Mouse (Mus musculus): ENCODE measurements around the gene Isca2. TPM values are rescaled to one million over a fixed set of nuclear protein-coding genes. Genes with fewer than 3 reads are reported as not detected.

Isca2 gene
- polyA plus RNA-seq, 1 experiment from 2014 or later, result 123 TPM

DNA sequence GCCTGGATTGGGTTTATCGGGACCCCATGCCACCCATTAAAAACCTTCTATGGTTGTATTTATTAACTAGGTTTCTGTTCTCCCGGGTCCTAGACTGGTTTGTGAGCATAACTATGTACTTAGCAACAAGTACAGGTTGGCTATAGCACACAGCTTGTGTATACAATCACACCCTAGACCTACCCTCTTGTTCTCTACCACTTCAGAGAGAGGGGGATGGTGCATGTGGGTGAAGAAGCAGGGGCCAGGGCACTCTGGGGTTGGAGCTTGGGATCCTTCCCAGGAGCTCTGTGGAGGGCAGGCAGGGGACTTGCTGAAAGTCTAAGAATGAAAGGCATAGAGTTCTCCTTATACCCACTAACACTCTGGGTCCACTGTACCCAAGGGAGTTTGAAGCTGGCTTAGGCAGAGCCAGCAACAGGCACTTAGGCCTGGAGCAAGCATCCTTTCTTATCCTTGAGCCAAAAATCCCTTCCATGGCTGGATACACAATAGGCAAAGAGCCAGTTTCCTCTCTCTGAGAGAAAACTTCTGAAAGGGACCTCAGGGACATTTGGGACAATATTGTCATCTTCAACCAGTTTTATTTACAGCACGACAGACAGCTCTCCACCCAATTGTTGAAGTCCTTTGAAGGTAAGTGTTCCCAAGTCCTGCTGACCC lies 41.7 kb downstream of the Isca2 start:
- Histone ChIP-seq H3K27me3 (replicated peaks; ENCODE audit: control insufficient read depth, insufficient read depth, low read length) (no peaks in the 10 kb centered on the region), H3K9ac (ENCODE audit: low read depth, low read length) (no peak overlapping the region), H3K4me2 (ENCODE audit: low read depth, low read length) (no peak overlapping the region), H3K4me1 (ENCODE audit: control insufficient read depth, insufficient read depth, low read length) (no peaks in the 10 kb centered on the region), H3K9me3 (ENCODE audit: control insufficient read depth, low read length) (no peaks in the 10 kb centered on the region), H3K27ac (replicated peaks; ENCODE audit: low read depth, low read length) (no peak overlapping the region), H3K4me3 (ENCODE audit: low read depth, low read length) (no peak overlapping the region), H3K36me3 (ENCODE audit: control insufficient read depth, insufficient read depth, low read length) (no peaks in the 10 kb centered on the region)
- no peak for ATAC-seq (ENCODE audit: low read depth)
- no peak for DNase-seq (ENCODE audit: low spot score)
- WGBS, result 85% methylated on average over 3 of the region's 3 CpGs

DNA sequence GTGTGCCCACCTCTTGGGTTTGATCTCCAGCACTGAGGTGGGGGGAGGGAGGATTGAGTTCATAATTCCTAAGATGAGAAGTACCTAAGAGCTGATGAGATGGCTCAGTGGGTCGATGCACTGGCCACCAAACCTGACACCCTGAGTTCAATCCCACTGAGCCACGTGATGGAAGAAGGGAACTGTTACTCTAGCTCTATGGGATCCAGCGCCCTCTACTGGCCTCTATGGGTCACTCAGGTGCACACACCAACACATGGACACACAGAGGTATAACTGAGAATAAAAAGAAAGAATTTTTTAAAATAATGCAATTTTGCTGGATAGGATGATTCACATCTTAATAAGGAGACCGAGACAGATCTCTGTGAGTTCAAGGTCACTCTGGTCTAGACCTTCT lies 45.4 kb downstream of the Isca2 start:
- Histone ChIP-seq H3K9ac (ENCODE audit: low read depth, low read length) (no peak overlapping the region), H3K27ac (replicated peaks; ENCODE audit: low read depth, low read length) (no peak overlapping the region), H3K4me1 (ENCODE audit: control insufficient read depth, insufficient read depth, low read length) (no peaks in the 10 kb centered on the region; the same call in 1 of the 2 replicates), H3K4me3 (ENCODE audit: low read depth, low read length) (no peak overlapping the region), H3K9me3 (ENCODE audit: control insufficient read depth, low read length) (no peaks in the 10 kb centered on the region), H3K36me3 (ENCODE audit: control insufficient read depth, insufficient read depth, low read length) (no peaks in the 10 kb centered on the region), H3K4me2 (ENCODE audit: low read depth, low read length) (no peak overlapping the region), H3K27me3 (replicated peaks; ENCODE audit: control insufficient read depth, insufficient read depth, low read length) (no peaks in the 10 kb centered on the region)
- DNase-seq (ENCODE audit: low spot score) (no peak), ATAC-seq (ENCODE audit: low read depth) (no peak)
- 66% methylated on average over 4 of the region's 4 CpGs for WGBS

DNA sequence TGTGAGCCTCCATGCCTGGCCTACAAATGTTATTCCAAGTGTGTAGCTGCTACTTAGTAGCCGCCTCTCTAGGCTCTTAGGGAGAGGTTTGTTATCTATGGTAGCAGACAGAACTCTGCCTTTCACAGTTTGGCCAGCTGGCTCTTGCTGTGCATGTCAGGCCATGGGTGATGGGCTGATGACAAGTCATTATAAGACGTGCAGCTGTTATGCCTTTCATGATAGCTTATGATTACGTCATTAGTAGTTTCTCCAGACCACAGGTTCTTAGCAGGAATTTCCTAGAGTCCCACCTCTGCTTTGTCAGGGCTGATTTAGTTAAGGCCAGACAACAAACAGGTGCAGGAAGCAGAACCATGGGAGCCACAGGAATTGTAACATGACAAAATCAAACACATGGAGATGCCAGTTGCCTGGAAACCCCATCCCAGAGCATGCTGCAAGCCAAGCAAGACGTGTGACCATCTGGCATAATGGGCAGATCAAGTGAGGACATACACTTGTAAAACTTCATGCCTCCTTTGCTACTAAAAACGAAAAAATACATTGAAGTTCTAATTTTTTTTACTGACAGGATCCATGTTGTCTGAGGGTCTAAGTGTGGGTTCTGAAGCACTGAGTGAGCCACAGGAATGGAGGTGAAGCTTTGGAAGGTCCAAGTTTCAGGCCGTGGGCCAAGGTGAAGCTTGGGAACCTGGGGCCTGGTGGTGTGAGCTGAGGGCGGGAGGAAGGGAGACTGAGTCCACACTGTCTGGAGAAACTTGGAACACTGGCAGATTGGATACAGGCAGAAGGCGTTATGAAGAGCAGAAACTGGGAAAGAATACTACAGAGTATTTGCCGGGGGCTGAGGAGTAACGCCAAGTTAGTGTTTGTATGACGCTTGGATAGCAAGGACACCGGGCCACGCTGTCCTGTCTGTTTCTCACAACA lies 46.5 kb downstream of the Isca2 start:
- H3K4me3 ChIP-seq (ENCODE audit: low read depth, low read length), result no peak overlapping the region
- ATAC-seq (ENCODE audit: low read depth) (peak; percentile 66; the same call in 1 of the 2 replicates), DNase-seq (ENCODE audit: low spot score) (peak; percentile 69)
- H3K27me3 ChIP-seq (replicated peaks; ENCODE audit: control insufficient read depth, insufficient read depth, low read length), result no peaks in the 10 kb centered on the region
- no peaks in the 10 kb centered on the region for H3K9me3 ChIP-seq (ENCODE audit: control insufficient read depth, low read length)
- H3K27ac ChIP-seq (replicated peaks; ENCODE audit: low read depth, low read length), result no peak overlapping the region
- H3K4me1 ChIP-seq (ENCODE audit: control insufficient read depth, insufficient read depth, low read length), result peaks cover 2% of the 10 kb centered on the region
- H3K36me3 ChIP-seq (ENCODE audit: control insufficient read depth, insufficient read depth, low read length), result no peaks in the 10 kb centered on the region
- no peak overlapping the region for H3K4me2 ChIP-seq (ENCODE audit: low read depth, low read length)
- H3K9ac ChIP-seq (ENCODE audit: low read depth, low read length), result no peak overlapping the region
- 78% methylated on average over 13 of the region's 13 CpGs for WGBS

DNA sequence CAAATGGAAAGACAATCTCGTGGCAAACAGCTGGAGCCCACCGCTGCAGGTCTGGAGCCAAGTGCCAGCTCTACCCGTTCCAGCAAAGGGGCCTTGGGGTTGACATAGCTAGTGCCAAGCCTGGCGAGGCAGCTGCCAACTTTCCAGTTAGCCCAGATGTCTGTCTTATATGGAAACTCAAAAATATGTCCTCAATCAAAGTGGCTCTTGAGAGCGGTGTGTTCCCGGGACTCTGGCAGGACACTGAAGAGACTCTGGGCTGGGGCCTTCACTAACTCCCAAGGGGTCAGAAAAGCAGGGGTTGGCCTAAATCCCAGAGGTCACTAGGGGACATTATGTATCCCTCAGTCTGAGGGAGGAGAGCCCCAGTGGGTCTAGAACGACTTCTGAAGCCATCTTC lies 50.5 kb downstream of the Isca2 start:
- Histone ChIP-seq H3K9me3 (ENCODE audit: control insufficient read depth, low read length) (no peaks in the 10 kb centered on the region), H3K27ac (replicated peaks; ENCODE audit: low read depth, low read length) (peak overlapping the region; percentile 1; the same call in 1 of the 2 replicates), H3K4me3 (ENCODE audit: low read depth, low read length) (no peak overlapping the region), H3K36me3 (ENCODE audit: control insufficient read depth, insufficient read depth, low read length) (no peaks in the 10 kb centered on the region), H3K4me2 (ENCODE audit: low read depth, low read length) (no peak overlapping the region), H3K4me1 (ENCODE audit: control insufficient read depth, insufficient read depth, low read length) (peaks cover 9% of the 10 kb centered on the region), H3K27me3 (replicated peaks; ENCODE audit: control insufficient read depth, insufficient read depth, low read length) (no peaks in the 10 kb centered on the region), H3K9ac (ENCODE audit: low read depth, low read length) (no peak overlapping the region)
- peak; percentile 61 for DNase-seq (ENCODE audit: low spot score)
- 73% methylated on average over 7 of the region's 7 CpGs for WGBS
- ATAC-seq (ENCODE audit: low read depth), result no peak

DNA sequence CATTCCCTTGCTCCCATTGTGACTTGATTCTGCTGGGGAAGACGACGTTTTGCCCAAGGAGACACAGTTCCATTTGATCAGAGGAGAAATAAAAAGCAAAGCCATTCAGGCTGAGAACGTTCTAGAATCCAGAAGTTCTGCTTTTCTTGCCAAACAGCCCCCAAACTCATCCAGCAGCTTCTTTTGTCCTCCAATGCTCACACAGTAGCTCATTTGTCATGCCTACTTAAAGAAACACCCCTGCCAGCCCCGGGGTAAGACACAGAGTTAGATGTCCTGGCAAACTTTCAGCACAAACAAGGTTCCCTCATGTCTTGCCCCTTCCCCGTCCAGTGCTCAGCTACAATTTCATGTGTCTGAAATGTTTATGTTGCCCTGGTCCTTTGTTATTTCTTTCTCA lies 51.2 kb downstream of the Isca2 start:
- H3K9me3 ChIP-seq (ENCODE audit: control insufficient read depth, low read length), result no peaks in the 10 kb centered on the region
- H3K4me1 ChIP-seq (ENCODE audit: control insufficient read depth, insufficient read depth, low read length), result peaks cover 9% of the 10 kb centered on the region
- H3K27ac ChIP-seq (replicated peaks; ENCODE audit: low read depth, low read length), result peak overlapping the region; percentile 1; the same call in 1 of the 2 replicates
- no peak overlapping the region for H3K4me3 ChIP-seq (ENCODE audit: low read depth, low read length)
- no peaks in the 10 kb centered on the region for H3K27me3 ChIP-seq (replicated peaks; ENCODE audit: control insufficient read depth, insufficient read depth, low read length)
- DNase-seq (ENCODE audit: low spot score), result peak; percentile 75
- no peak overlapping the region for H3K9ac ChIP-seq (ENCODE audit: low read depth, low read length)
- no peaks in the 10 kb centered on the region for H3K36me3 ChIP-seq (ENCODE audit: control insufficient read depth, insufficient read depth, low read length)
- 44% methylated on average over 5 of the region's 5 CpGs for WGBS
- ATAC-seq (ENCODE audit: low read depth), result peak; percentile 53
- H3K4me2 ChIP-seq (ENCODE audit: low read depth, low read length), result no peak overlapping the region

Other genes starting within 250 kb of the Isca2 start
- 0.10 and 0.43 TPM in 2 replicates for gene Vsx2, start 203.5 kb upstream of the Isca2 start, polyA plus RNA-seq (2014; fragmentation: Nextera tagmentation; extraction: Ambion mirVana)
- gene Abcd4, start 155.8 kb upstream of the Isca2 start, polyA plus RNA-seq (2014; fragmentation: Nextera tagmentation; extraction: Ambion mirVana), result 6.9 and 10.2 TPM in 2 replicates
- not detected in 2 replicates for gene Vrtn, start 132.2 kb upstream of the Isca2 start, polyA plus RNA-seq (2014; fragmentation: Nextera tagmentation; extraction: Ambion mirVana)
- 0.07 and 0.18 TPM in 2 replicates for gene Syndig1l, start 74.4 kb upstream of the Isca2 start, polyA plus RNA-seq (2014; fragmentation: Nextera tagmentation; extraction: Ambion mirVana)
- 63.8 and 65.7 TPM in 2 replicates for gene Npc2, start 99 bp upstream of the Isca2 start, polyA plus RNA-seq (2014; fragmentation: Nextera tagmentation; extraction: Ambion mirVana)
- gene Ltbp2, start 103.3 kb downstream of the Isca2 start, polyA plus RNA-seq (2014; fragmentation: Nextera tagmentation; extraction: Ambion mirVana), result 9.2 and 11.2 TPM in 2 replicates
- 126 and 129 TPM in 2 replicates for gene Fcf1, start 197.6 kb downstream of the Isca2 start, polyA plus RNA-seq (2014; fragmentation: Nextera tagmentation; extraction: Ambion mirVana)
- gene Arel1, start 197.6 kb downstream of the Isca2 start, polyA plus RNA-seq (2014; fragmentation: Nextera tagmentation; extraction: Ambion mirVana), result 15.6 and 16.2 TPM in 2 replicates
- gene Ylpm1, start 223.1 kb downstream of the Isca2 start, polyA plus RNA-seq (2014; fragmentation: Nextera tagmentation; extraction: Ambion mirVana), result 35.8 and 36.3 TPM in 2 replicates